Mouse (Mus musculus) lung, postnatal 0 days (tissue): ENCODE data around the gene Rnf7.

Source experiments
- CTCF ChIP-seq: IDR thresholded peaks from 2 replicates; pipeline ENCODE4 v1.5.1; 2016; ENCODE audit warnings: antibody characterized with exemption, mild to moderate bottlenecking
- EP300 ChIP-seq: IDR thresholded peaks from 2 replicates; pipeline ENCODE4 v1.6.1; 2016; ENCODE audit warnings: antibody characterized with exemption, mild to moderate bottlenecking, control low read depth

GRCm38 (mm10) chr9:96428336-96429046, 50.0 kb downstream of the Rnf7 start:
- TF ChIP-seq CTCF, result no peak
- TF ChIP-seq EP300, result no peak
